Mouse (Mus musculus): ENCODE results near the gene Pcnp.
"Not testable (repeated sequence)": the region's sequence is repeated elsewhere in the genome, so short reads cannot be mapped to it uniquely, and the experiment has no call there.

Pcnp gene

DNA sequence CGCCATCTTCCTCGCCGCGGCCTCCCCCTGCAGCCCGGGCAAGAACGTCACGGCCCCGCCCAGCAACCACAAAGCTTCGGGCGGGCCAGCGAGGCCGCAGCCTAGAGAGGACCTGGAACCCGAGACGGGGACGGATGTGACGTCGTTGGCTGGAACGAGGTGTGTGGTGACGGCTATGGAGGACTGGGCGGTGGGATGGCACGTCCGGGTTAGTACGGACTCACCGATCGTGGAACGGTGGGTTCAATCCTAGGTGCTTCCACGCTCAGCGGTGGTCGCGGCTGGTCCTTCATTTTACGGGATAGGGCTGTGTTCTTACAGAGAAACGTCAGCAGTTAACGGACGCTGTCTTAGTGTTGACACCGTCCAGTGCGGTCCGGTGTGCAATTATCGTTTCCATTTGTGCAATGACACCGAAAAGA, at the start of gene Pcnp:
TSS of gene Pcnp (minus strand) at position 79 of the 422 bp plus-strand sequence.
- peak; percentile 97 to 98 for DNase-seq (ENCODE audit: low spot score in 2 of 2)

DNA sequence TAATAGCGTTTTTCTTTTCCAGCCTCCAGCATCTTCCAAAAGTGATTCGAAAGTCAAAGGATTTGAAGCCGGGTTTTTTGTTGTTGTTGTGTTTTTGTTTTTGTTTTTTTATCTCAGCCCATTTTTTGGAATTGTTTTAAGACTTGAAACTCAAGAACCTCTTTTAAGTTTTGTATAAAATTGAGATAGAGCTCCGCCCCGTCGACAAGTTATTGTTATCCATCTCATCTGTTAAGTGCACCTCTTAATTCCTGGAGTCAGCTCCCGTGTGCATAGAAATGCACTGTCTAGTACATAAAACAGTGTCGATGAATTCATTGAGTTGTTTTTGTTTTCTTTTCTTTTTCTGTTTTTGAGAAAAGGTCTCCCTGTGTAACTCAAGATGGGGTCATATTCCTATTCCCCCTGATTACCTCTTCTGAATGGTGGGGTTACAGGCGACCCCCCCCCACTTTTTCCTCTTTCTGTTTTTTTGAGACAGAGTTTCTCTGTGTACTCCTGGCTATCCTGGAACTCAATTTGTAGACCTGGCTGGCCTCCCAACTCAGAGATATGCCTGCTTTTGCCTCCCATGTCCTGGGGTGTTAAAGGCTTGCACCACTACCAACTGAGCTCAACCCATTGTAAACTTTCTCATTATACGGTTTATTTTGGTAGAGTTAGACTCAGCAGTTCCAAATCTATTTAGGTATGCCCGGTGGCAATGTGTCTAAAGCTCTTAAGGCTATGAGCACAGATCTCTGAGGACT, 46.8 kb upstream of the Pcnp start:
- DNase-seq (ENCODE audit: low spot score in 2 of 2): no peak

DNA sequence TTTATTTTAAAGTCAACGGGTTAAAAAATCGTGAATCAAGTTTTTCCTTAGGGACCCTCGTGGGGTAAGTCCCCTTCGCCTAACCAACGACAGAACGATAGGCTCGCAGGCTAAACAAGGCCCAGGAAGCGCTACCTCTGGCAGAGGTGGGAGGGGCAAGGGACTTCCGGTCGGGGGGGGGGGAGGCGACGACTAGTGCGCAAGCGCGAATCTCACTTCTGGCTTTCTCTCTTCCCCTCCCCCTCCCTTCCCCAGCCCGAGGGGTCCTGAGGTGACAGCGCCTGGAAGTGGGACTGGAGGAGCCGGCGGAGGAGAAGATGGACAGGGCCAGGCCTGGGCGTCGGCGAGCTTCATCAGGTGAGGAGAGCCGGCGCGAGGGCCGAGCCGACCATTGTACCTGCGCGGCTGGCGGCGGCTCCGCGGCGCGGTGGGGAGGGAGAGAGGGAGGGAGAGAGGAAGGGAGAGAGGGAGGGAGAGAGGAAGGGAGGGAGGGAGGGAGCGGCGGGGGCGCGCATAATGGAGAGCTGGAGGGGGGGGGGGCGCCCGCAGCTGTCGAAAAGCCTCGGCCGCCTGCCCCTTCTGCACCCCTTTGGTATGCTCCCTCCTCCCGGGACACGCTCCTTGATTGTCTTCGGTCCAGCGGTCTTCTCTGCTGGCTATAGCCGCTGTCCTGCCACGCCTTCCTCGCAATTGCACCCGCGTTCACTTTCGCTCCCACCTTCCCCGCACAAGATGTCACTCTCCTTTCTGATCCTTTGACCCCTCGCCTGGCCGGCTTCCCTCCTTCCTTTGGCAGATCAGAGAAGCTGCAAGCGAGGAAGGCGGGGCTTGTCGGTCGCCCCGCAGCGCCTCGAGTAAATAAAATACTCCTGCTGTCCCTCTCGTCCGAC, 45.9 kb upstream of the Pcnp start:
- DNase-seq (ENCODE audit: low spot score in 2 of 2): peak; percentile 75 to 84

DNA sequence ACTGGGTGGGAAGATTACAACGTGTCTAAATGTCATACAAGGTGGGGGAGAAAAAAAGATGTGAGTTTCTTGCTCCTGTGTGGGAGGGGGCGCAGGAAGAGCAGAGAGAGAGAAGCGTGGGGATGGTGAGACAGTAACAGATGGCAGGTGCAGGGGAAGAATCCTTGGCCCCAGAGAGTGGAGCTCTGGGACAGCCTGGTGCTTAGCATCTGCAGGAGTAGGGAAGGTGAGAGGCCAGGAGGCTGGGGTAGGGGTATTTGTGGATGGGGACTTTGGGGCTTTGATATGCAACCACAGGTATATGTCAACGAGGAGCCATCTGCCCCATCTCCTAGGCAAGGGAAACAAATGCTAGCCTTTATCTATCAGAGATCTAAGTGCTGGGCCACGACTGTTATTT, 45.0 kb upstream of the Pcnp start:
- DNase-seq (ENCODE audit: low spot score in 2 of 2): no peak

DNA sequence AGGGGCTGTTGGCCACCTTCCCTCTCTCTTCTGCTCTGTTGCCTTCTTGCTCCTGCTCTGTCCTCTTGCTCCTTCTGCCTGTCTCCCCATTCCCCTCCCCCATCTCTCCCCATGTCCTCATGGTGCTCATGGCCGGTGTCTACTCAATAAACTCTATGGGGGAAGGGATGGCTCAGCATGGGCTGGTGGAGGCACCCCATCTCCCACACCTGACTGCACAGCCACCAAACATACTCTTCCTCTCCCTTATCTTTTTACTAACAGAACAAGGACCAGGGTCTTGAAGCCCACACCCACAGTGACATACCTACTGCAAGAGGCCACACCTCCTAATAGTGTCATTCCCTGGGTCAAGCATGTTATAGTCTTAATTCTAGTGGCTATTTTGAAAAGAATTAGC, 44.6 kb upstream of the Pcnp start:
- DNase-seq (ENCODE audit: low spot score in 2 of 2): no peak

DNA sequence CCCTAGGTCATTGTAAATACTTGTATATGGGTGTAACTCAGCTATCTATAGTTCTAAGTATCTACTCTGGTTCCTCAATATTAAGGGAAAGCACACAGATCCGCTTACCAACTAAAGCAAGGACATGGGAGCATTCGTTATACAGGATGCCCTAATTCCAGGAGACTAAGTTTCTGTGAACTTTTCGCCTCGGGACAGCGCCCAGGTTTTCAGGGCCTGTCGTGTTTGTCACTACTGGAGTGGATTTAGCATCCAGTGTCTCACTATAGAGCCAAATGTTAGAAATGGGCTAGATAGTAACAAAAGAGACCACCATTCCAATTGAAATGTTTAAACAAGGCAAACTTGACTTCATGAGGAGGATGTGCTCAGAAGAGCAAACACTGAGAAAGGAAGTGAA, 43.6 kb upstream of the Pcnp start:
- DNase-seq (ENCODE audit: low spot score in 2 of 2): not testable (repeated sequence)

DNA sequence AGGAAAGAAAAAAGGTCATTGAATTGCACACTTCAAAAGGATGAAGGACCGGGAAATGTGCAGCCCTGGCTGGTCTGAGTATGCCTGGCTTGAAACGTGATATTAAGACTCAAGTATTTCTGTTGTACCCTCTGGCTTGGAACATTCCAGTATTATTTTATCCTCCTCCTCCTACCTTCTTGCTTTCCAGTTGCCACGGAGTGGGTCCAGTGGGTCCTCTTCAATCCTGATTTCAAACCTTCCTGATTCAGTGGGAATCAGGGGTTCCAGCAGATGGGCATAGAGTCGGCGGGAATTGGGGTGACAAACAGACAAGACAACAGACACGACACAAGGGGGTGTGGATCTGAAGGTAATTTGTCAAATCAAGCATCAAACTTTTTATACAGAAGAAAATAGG, 43.0 kb upstream of the Pcnp start:
- no peak for DNase-seq (ENCODE audit: low spot score in 2 of 2)

DNA sequence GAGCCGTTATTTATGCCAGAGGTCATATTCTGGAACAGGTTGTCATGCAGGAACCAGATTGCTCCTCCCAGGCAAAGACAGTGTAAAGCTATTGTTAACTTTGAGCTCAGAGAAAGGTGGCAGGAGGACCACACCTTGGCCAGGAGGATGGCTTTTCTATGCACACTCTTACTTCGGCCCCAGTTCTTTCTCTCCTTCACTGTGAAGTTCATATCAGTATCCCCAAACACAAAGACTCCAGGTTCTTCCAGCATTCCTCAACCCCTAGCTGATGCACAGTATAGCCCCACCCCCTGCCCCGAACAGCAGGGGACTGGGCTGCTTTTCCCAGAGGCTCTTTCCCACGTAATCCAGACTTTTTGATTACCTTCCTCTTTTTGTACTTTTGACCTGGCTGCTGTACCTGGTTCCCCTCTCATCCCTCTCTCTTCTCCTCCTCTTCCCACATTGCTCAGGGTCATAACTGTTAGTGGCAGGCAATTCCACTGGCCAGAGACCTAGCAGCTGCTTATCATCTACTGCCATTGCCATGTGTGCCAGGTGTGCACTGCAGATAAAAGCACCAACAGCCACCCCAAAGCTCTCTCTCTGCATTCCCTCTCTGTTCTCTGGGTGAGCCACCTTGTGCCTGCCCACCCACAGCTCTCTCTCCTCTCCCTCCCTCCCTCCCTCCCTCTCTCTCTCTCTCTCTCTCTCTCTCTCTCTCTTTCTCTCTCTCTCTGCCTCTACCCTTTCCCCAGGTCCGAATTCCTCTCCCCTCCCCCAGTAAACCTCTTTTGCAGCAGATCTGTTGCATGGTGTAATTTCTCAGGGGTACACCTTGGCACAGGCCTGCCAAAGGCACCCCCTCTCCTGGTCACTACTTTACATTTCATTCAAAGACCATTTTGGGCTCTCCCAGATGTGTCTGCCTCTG, 42.0 kb upstream of the Pcnp start:
- no peak for DNase-seq (ENCODE audit: low spot score in 2 of 2)

DNA sequence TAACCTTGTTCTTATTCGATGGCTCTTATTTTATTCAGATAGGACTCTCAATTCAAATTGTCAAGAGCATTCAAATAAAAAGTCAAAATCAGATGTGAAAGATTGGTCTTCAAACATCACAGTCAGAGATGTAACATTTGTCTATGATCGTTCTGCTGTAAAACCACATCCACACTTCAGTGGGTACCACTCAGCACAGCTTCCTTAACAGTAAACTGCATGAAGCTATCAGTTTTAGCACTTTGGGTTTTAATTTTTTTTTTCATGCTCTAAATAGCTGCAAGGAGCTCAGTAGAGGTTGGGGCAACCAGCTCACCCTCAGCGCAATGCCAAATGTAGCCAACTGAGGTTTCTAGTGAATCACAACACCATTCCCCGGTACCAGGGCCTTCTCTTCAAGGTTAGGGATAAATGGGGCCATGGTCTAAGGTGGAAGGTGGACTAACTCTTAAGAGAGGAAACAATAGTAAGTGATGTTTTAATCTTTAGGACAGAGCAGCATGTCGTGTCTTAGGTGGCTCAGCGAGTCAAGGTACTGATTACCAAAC, 39.1 kb upstream of the Pcnp start:
- DNase-seq (ENCODE audit: low spot score in 2 of 2): no peak

DNA sequence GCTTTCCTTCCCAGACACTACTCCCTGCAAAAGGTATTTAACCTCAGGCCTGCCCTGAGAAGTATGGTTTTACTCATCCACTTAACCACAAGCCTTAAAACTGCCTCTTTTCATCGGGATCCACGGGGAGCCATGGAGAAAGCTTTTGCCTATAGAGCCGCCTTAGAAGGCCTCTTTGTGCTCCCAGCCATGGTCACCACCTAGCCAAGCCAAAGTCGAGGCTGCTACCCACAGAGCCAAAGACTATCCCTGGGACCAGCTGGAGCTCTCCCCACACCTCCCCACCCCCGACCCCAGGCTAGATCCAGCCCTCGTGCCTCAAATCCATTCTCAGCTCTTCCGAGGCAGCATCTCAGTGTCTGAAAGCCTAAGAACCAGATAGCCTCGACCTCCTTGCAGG, 36.6 kb upstream of the Pcnp start:
- DNase-seq (ENCODE audit: low spot score in 2 of 2): no peak

DNA sequence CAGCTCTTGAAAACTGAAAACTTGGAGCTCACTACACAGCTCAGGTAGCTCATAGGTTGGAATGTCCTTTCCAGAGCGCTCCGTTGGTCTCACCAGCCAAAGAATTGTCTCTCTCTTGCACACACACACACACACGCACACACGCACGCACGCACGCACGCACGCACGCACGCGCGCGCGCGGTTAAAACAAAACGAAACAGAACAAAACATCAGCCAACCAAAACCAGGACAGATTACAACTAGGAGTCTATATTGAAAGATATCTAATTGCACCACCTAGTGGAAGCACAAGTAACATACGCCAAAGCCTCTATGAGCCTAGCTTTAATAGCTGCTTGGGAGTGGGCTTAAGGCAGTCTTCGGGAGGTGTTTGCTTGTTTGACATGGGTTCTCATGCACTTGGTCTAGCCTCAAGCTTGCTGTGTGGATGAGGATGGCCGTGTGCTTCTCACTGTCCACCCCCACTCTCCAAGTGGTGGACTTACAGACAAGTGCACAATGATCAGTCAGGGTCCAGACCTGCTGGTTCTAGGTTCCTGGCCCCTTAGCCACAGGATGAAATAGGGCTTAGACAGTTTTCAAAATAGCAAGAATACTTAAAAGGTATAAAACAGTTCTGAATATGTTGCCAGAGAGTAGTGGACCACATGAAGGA, 34.9 kb upstream of the Pcnp start:
- peak; percentile 27 to 54 for DNase-seq (ENCODE audit: low spot score in 2 of 2)

DNA sequence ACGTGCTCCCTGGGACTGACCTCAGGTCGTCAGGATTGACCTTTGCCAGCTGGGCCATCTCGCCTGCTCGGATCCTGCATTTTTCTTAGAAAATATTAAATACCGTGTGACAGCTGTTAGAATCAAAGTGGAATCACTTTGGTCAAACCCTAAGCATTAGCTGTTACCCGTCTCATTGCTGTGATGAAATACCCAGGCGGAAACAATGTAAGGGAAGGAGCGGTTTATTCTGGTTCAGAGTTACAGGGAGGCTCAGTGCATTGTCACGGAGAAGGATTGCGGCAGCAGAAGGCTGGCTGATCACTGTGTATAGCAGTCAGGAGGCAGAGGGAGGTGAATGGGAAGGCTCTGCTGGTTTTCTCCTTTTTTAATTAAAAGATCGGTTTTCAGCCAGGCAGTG, 33.4 kb upstream of the Pcnp start:
- no peak for DNase-seq (ENCODE audit: low spot score in 2 of 2)

DNA sequence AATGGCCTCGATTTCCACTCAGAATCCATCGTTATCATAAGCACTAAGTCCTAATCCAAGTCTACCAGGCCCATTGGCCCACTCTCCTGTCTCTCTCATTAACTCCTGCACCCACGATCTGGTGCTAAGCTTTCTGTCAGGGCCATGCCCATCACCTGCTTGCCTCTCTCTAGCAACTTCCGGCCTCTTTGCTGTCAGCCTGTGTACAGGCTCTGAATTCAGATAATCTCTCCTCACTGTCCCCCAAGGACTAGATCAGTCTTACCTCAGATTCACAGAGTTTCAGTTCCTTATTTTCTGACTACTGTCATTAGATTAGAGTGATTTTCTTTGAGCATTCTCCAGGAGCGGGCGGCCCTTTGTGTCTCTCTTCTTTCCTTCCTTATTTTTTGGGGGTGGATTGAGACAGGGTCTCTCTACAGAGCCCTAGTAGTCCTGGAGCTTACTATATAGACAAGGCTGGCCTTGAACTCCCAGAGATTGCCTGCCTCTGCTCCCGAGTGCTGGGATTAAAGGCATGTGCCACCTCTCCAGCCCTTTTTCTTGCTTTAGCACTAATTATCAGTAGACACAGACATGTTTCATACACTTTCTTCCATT, 32.6 kb upstream of the Pcnp start:
- no peak for DNase-seq (ENCODE audit: low spot score in 2 of 2)

DNA sequence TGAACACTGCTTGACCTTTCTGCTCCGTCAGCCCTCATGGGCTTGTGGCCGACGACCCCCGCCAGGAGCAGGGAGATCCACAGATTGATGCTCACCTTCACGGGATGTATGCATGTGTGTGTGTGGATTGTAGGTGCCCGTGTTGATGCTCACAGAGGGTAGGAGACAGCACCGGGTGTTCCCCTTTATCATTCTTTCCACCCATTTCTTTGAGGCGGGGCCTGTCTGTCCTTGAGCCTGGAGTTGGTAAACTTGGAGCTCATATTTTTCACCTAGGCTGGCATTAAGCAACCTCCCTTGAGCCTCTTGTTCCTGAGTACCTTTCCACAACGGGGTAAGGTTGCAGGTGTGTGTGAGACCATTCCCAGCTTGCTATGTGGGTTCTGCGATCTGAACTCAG, 28.6 kb upstream of the Pcnp start:
- DNase-seq (ENCODE audit: low spot score in 2 of 2): no peak

DNA sequence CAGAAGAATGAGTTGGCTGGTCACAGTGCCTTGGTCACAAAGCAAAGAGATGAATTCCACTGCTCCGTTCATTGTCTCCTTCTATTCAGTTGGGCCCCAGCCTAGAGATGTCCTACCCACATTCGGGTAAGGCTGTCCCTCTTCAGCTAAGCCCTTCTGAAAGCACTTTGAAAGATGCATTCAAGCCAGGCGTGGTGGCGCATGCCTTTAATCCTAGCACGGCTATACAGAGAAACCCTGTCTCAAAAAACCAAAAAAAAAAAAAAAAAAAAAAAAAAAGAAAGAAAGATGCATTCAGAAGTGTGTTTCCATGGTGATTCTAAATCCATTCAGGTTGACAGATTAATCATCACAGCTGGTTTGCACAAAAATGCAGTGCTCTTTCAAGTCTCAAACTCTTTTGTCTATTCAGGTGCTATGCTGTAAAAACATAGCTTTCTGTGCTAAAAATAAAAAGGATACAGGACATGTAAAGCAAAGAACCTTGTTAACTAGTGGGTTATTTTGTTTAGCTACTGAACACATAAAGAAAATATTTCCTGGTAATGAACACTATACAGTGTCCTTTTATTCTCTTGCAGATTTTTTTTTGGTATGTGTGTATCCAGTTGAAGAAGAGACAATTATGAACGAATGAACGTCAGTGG, 27.5 kb upstream of the Pcnp start:
- no peak for DNase-seq (ENCODE audit: low spot score in 2 of 2)

DNA sequence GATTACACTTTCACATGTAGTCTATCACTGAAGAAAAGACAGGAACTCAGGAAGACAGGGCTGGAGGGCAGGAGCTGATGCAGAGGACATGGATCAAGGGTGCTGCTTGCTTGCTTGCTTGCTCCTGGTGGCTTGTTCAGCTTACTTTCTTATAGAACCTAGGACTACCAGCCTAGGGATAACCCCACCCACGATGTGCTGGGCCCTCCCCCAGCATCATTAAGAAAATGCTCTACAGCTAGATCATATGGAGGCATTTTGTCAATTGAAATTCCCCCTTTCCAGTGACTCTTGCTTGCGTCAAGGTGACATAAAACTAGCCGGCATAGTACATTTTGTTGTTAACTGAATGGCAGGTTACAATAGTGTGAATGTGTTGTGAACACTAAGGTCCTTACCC, 26.4 kb upstream of the Pcnp start:
- DNase-seq (ENCODE audit: low spot score in 2 of 2): no peak

DNA sequence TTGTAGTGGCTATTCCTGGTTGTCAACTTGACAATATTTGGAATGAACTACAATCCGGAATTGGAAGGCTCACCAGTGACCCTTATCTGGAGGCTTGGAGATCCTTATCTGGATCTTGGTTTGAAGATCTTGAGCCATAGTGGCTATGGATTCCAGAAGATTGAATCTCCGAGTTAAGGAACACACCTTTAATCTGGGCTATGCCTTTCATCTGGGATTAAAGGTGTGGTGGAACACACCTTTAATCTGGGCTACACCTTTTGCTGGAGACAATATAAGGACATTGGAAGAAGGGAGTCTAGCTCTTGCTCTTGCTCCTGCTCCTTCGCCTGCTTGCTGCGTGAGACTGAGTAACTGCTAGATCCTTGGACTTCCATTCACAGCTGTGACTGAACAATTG, 18.5 kb upstream of the Pcnp start, which contains the start of gene Senp7:
TSS of gene Senp7 (plus strand) at position 301 of the 400 bp plus-strand sequence.
- not testable (repeated sequence) for DNase-seq (ENCODE audit: low spot score in 2 of 2)

DNA sequence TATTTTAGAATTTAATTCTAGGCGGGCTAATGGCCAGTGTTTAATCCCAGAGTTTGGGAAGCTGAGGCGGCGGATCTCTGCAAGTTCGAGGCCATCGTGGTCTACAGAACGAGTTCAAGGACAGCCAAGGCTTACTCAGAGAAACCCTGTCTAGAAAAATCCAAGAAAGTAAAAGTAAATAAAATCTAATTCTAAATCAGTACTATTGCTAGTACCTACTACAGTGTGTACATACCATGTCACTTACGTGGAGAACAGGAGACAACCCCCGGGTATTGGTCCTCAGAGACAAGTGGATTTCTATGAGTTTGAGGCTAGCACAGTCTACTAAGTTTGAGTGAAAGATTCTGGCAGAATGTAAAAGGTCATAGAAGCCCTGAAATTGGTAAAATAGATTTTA, 8.6 kb upstream of the Pcnp start:
- no peak for DNase-seq (ENCODE audit: low spot score in 2 of 2)

DNA sequence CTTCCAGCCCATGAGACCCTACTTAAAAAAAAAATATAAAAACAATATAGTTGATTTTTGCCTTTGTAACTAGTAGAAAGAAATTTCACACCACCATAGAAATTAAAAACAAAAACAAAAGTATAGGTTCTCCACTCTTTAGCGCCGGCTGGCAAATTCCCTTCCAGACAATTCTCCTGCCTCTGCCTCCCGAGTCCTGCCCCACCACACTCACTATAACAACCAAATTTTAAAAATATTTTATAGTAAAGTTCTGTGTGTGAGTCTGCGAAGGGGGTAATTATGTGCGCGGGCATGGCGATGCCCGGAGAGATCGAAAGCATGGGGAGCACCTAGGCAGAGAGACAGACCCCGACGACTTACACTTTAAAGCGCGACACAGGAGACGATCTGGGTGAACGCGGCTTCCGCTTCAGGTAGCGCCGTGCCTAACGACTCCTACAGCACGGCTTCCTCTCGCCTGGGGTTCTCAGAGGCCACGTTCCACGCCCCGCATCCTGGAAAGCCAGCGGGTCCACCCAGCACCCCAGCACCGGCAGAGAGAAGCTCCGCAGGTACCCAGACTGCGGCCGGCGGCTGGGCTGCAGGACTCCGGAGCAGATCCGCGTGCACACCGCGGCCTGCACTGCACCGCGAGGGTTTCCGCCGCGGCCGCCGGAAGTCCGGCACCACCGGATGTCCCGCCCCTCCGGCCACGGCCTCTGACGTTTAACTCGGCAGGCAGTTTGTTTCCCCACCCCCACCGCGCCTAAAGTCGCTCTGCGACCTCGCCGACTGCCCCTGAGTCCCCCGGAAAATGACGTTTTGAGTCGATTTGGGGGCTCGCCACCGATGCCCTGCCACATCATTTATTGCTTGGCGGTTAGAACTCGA, 7.8 kb upstream of the Pcnp start, which contains the start of gene Trmt10c:
TSS of gene Trmt10c (minus strand) at position 682 of the 873 bp plus-strand sequence.
- DNase-seq (ENCODE audit: low spot score in 2 of 2): peak; percentile 88 to 91
